Mouse (Mus musculus) 3T3-L1 (cell line): ENCODE results near the gene Arl2.
"Not testable (repeated sequence)": the region's sequence is repeated elsewhere in the genome, so short reads cannot be mapped to it uniquely, and the experiment has no call there.

Experiments
- DNase-seq: peaks from one replicate; pipeline ENCODE4 v3.0.0-alpha.2; 2015; ENCODE audit warnings: low read depth, low spot score

Arl2 gene

DNA sequence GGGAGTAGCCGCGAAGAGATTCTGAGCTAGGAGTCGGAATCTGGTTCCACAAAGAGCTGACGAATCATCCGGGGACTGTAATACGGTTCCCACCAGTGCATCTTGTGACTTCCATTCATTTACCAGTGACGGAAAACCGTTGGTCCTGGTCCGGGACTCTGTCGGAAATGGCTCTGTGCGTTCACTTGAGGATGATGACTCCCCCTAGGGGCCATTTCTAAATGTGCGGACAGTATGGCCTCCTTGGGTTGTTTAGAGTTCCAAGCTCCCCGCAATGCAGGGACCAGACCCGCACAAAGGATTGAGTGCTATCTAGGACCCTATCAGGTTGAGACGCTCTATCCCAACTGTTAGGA is at the start of gene Arl2:
TSS of gene Arl2 (minus strand) at position 155 of the 356 bp plus-strand sequence.
- DNase-seq = peak; percentile 98

DNA sequence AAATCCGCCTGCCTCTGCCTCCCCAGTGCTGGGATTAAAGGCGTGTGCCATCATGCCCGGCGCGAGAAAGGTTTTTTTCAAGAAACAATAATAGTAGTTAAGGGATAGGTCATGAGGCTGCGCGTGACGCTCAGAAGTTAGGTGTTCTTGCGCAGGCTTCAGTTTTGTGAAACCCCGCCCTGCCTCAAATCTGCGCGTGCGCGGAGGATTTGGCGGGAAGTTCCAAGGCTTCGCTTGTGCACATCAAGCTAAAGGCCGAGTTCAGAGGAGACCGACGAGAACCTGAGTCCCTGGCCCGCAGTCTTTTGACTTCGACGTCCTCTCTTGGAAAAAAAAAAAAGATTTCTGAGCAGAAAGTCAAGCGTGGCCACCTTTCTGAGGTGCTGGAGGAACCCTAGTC is 42.8 kb upstream of the Arl2 start, which contains the start of gene Majin:
TSS of gene Majin (plus strand) at position 258 of the 400 bp plus-strand sequence.
- DNase-seq = no peak

DNA sequence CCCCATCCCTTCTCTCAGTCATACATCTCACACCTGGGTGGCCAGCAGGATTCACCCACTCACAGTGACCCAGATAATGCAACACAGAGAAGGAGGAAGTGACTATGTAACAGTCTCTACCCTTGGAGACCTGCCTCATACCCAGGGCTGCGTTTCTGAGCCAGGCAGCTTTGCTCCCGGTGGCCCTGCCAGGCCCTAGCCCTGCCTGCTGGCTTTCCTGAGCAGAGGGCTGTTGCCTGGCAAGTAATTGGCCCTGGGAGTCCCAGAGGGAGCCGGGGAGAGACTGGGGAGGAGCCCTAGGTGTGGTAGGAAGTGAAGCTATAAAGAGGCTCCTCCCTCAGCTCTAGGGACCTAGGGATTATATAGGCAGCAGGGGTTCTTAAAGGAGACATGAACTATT is 41.2 kb upstream of the Arl2 start:
- DNase-seq = no peak

DNA sequence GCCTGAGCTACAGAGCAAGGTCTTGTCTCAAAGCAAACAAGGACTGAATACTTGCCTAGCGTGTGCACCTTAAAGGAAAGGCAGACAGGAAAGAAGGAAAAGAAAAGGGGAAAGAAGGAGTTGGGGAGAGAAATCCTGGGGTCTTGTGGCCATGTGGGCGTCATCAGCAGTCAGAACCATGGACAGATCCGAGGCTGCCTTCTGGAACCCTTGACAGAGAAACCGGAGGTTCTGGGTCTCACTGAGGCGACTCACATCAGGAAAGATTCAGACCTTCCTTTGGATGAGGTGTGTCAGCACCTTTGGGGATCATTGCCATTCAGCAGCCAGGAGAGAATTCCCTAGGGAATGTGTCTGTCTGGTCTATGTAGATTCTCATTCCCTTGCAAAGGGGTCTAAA is 40.3 kb upstream of the Arl2 start:
- peak; percentile 19 for DNase-seq

DNA sequence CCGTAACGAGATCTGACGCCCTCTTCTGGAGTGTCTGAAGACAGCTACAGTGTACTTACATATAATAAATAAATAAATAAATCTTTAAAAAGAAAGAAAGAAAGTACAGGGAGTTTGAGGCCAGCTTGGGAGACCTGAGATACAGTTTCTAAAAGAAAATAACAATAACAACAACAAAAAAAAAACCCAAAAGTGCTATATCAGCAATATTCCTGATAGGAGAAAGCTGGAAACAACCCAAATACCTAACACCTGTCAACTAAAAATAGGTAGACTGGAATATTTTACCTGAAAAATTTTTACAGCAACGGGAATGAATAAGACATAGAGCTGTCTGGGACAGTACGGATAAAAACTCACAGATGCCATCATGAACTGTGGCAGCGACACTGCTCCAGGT is 37.4 kb upstream of the Arl2 start:
- DNase-seq = no peak

DNA sequence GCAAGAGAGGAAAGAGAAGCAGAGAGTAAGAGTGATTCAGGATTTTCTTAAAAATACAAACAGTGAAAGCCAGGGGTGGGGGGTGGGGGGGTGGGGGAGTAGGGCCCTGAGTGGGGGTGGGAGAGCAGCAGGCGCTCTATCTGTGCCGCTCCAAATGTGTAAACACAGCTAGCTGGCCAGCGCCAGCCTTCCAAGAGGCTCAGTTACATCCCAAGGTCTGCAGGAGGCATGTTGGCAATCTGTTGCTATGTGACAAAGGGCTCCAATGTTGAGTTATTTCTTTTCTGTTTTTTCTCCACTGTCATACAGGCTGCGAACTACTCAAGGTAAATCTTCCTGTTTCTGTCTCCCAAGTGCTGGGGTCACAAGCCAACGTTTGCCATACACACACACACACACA is 33.4 kb upstream of the Arl2 start:
- DNase-seq = no peak

DNA sequence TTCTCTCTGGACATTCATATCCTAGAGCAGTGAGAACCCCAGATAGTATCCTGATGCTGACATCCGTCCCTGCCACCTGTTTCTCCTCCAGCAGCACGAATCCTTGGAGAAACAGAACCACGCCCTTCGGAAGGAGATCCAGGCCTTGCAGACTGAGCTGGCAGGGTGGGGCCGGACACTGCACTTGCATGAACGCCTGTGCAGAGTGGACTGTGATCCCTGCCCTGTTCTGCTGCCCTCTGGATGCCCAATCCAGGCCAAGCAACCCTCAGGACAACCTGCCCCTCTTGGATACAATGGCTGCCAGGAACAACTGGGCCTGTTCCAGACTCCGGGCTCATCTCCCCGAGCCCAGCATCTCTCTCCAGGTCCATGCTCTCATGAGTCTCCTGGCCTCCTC is 29.9 kb upstream of the Arl2 start:
- DNase-seq = no peak

DNA sequence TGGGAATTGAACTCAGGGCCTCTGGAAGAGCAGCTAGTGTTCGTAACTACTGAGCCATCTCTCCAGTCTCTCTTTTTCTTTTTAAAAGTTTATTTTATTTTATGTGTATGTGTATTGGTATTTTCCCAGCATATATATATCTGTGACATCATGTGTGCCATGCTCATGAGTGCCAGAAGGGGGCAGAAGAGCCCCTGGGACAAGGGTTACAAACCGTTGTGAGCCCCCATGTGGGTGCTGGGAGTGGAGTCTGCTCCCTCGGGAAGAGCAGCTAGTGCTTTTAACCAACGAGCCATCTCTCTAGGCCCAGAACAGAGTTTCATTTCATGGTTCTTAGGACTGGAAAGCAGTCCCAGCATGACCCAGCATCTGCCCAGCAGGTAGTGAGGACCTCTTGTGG is 25.4 kb upstream of the Arl2 start:
- no peak for DNase-seq

DNA sequence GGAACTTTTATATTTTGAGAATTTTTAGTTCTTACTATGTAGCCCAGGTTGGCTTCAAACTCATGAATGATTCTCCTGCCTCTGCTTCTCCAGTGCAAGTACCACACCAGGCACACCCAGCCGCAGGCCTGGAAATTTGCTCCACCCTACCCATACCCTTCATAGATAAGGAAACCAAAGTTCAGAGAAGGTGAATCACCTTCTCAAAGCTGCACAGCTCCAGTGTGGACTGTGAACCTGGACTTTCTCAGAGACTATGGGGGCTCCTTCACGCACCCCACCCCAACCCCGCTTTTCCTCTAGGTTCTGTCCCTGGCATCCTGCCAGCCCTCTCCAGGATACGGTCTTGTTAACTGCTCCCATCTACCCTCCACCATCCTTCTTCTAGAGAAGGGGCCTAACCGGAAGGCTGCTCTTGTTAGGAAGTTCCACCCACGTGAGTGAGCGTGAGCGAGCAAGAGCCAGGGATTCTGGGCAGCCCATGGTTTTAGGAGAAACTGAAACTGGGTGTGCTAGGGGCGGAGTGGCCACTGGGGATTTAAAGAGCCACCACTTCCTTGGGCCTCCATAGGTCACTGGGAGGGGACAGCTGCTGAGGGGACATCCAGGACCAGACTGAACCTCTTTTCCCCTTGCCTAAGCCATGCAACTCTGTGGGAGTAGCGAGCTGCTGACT is 22.7 kb upstream of the Arl2 start:
- no peak for DNase-seq

DNA sequence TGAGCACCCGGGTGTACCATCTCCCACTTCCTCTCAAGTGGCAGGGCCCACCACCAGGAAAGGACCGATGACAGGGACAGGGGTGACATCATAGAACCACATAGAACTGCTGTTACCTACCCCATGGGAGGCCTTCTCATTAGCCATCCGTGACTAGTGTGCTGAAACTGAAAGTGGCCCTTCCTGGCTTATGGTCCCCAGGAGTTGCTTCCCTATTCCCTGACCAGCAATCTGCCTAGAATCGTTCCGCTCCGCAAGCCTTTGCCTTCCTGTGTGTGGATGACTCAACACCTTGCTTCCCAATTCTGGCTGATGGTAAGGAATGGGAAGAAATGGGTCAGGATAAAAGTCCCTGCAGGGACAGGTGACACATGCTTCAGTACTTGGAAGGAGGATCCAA is 15.9 kb upstream of the Arl2 start:
- DNase-seq = no peak

DNA sequence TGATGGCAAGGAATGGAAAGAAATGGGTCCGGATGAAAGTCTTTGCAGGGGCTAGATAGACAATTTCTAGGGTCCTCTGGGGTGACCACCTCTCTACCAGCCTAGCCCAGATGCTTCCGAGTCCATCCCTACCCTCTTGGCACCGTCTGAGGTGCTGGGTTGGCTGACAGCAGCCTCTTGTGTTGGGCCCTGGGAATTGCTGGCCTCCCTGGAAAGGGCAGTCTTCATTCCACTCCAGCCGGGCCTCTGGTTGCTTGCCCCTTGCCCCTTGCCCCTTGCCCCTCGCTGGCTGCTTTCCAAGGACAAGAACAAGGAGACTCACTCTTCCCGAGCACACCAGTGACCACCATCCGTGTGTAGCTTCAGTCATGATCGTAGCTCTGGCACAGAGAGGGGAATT is 15.0 kb upstream of the Arl2 start:
- DNase-seq = peak; percentile 17

DNA sequence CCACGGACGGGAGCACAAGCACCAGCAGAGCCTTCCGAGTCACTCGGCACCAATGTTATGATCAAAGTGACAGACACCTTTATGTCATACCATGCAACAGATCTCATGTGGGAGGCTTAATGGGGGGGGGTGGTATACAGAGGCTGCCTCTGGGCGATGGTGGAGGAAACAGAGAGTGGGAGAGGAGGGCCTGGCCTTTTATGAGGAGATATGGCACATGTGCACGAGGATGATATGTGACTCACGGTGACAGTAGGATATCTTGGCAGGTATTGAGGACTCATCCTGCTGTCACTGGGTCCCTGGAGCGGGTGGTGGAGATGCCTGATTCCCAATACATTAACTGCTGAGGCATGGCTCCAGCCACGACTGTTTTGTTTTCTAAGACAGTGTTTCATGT is 13.8 kb upstream of the Arl2 start:
- DNase-seq = no peak

DNA sequence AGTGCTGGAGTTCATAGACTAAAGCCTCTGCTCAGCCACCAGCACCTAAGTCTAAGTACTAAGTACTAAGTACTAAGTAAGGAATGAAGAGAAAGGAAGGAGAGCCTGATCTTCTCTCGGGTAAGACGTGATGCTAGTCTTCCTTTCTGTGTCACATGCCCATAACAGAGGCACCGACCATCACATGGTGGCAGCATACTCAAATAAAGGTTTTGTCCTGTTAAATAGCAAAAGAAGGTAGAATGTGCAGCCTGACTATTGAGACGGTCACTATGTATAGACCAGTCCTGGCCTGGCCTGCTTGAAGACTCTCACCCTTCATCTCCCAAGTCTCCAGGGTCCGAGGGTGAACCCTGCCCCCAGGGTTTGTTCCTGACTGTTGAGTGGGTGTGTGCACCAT is 3.5 kb upstream of the Arl2 start:
- no peak for DNase-seq

DNA sequence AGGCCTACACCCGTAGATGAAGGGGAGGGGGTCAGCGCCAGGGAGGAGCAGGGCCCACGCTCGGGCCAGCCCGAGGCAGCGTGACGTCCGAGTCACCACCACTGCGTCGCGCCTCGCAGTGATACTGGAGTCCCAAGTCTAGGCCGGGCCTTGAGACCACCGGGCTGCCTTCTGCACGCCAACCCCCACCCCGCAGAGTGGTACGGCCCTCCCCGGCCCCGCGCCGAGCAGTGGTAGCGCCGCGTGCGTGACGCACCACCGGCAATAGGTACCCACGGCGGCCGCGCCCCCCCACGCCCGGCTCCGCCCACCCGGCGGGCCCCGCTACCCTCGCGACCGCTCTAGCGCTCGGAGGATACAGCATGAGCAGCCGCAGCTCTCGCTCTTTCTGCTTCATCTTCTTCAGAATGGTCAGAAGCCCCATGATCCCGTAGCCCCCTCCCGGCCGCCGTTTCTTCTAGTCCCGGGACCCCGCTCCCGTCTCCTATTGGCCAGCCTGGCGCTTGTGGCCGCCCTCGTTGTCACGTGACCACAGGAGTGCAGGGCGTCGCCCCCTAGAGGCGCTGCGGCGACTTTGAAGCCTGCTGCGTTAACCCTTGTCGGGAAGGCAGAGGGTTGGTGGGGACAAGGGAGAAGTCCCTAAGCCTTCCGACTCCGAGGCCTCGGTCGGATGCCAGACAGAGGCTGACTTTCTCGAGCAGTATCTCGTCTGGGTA is 512 bp downstream of the Arl2 start, which contains the start of gene Batf2:
TSS of gene Batf2 (plus strand) at position 306 of the 716 bp plus-strand sequence.
- DNase-seq = peak; percentile 98

DNA sequence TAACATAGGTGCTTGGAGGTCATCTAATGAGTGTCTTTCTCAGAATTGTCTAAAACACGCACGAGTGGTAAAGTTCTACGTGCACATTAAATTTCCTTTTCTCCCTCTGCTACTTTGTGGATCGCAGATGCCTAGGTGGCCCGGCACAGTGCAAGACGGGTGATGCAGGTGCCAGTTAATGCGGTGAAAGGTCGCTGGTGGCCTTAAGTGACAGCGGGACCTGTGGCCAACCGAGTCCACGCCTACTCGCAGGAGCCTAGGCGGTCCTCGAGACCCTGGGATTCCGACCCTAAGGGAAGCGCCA is 1.0 kb downstream of the Arl2 start:
- no peak for DNase-seq

DNA sequence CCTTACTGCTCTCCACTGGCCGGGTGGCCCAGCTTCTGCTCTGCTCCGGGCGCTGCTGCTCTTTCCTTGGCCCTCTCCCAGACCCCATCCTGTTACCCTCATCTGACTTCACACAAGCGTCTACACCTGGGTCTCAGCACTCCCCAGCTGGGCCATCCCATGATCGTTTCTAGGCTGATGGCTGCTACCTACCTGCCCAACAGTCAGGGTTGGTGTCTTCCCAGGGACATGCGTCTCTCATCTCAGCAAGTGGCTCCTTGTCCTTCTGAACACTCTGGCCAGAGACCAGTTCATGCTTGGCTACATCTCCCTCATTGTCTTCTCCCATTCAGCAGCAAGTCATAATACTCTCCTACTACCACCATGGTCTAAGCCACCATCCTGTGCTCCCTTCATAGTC is 1.6 kb downstream of the Arl2 start:
- DNase-seq = no peak

DNA sequence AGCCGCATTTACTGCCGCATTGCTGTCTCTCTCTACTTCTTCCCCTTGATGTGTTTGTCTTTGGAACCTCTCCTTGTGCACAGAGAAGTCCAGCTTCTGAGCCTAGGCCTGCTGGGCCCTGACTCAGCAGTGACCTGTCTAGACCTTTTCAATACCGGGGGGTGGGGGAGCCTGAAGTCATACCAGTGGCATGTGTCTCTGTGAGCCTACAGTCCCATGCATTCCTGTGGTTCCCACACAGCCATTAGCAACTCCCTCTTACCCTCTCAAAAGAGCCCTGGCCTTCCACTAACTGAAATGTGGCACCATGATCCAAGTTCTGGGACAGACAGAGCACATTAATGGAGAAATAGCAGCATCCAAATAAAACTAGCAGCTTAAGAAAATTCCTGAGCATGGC is 5.0 kb downstream of the Arl2 start:
- DNase-seq = peak; percentile 97

DNA sequence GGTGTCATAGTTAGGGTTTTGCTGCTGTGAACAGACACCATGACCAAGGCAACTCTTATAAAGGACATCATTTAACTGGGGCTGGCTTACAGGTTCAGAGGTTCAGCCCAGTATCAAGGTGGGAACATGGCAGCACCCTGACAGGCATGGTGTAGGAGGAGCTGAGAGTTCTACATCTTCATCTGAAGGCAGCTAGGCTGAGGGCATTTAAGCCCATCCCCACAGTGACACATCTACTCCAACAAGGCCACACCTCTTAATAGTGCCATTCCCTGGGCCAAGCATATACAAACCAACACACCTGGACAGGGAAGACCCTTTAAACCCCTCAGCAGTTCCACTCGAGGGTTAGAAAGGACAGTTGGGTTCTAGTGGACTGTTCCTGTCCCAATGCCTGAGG is 8.2 kb downstream of the Arl2 start:
- not testable (repeated sequence) for DNase-seq

DNA sequence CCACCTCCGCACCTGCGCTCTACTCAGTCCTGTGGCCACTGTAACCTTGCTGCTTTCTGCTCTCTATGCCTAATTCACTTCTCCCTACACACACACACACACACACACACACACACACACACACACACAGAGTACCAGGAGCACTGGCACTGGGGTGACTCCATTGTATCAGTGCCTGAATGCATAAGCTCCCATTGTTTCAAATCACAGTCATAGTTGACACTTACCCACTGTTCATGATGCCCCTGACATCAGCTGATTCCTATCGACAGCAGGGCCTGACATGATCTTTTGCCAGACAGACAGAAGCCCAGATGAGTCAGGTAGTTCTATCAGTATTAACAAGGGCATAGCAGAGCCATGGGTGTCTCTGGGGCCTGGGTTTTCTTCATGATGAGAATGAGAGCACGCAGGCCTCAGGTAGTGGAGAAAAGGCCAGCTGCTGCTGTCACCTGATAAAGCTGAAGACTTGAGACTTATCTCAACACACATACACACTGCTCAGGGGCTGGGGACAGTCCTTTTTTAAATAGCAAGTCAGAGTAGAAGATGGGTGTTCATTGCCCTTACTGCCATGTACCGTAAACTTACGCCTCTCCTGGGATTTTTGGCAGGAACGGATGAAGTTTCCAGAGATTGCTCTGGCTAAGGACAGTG is 9.0 kb downstream of the Arl2 start:
- DNase-seq = no peak

DNA sequence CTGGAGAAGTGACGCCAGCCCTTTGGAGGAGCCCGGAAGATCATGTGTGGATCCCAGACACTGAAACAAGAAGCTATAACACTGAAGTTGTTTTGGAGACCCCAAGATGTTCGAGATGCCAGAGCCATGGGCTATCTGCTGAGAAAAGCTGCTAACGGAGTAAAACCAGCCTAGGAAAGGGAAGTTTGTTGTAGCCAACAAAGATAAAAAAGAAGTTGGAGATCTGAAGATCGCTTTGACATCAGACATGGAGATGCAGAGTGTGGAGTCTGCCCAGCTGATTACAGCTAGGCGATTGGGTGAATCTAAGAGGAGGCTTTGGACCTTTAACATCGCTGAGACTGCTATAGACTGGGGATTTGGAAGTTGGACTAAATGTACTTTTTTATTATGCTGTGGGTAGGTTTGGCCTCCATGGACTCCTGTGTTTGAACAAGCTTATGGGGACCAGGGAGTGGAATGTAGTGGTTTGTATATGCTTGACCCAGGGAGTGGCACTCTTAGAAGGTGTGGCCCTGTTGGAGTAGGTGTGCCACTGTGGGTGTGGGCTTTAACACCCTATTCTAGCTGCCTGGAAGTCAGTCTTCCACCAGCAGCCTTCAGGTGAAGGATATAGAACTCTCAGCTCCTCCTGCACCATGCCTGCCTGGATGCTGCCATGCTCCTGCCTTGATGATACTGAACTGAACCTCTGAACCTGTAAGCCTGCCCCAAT is 10.8 kb downstream of the Arl2 start:
- not testable (repeated sequence) for DNase-seq

DNA sequence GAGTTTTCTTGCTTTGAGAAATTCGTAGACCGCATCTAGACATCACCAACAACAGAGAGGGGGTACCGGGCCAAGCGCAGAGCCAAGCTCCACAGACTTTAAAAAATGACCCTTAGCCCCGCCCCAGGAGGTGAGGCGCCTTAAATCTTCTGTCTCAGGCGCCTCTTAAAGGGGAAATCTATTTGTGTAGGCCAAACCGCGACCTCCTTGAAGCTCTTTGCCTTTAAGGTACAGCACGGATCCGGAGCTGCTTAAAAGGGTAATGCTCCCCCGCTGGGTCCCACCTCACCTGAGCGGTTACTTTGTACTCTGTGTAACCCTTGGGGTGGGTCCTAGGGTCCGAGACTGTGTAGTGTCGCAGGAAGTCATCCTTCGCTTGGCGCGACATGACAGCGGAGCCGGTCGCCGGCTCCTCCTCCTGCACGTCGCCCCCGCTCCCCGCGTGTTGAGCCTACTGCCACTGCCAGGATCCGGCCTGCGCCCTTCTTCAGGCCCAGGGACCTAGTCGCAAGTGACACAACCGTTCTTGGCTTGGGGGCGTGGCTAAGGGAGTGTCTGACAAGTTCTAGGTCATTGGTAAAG is 13.5 kb downstream of the Arl2 start, which contains the start of gene Snx15:
TSS of gene Snx15 (minus strand) at position 545 of the 582 bp plus-strand sequence.
- peak; percentile 98 for DNase-seq
